8 mouse cellular contexts compared by ENCODE assay signal in genomic region chr3:37586731-37587578, GRCm38 (mm10). TPM values are rescaled to one million over a fixed set of nuclear protein-coding genes. Genes with fewer than 3 reads are reported as not detected.
A peak's percentile ranks its signal among the peaks of the same experiment; 100 is the strongest.
DNase-seq lines count a peak whose midpoint lies in the region; ATAC-seq and TF ChIP-seq lines count a peak whose summit lies in the region.

No protein-coding gene starts in this region.

- no peaks in the 10 kb centered on the region for H3K27me3 ChIP-seq in forebrain, embryonic 13.5 days
- H3K27me3 ChIP-seq in intestine, postnatal 0 days (replicated peaks; ENCODE audit: control insufficient read depth, insufficient read depth, low read length), result no peaks in the 10 kb centered on the region
- H3K27me3 ChIP-seq in midbrain, embryonic 13.5 days, result 0 out of 2 replicates have a peak, but pooled peaks cover 6% of the 10 kb centered on the region

- no peaks in the 10 kb centered on the region for H3K9me3 ChIP-seq in forebrain, embryonic 13.5 days (replicated peaks)
- H3K9me3 ChIP-seq in intestine, postnatal 0 days (ENCODE audit: control insufficient read depth), result no peaks in the 10 kb centered on the region
- H3K9me3 ChIP-seq in midbrain, embryonic 13.5 days, result peaks cover 4% of the 10 kb centered on the region; the same call in 1 of the 2 replicates

- H3K4me2 ChIP-seq in forebrain, embryonic 13.5 days, result peak overlapping the region; percentile 55
- peak overlapping the region; percentile 51 for H3K4me2 ChIP-seq in intestine, postnatal 0 days (replicated peaks; ENCODE audit: low read depth)
- H3K4me2 ChIP-seq in midbrain, embryonic 13.5 days (replicated peaks), result peak overlapping the region; percentile 55

- peak overlapping the region; percentile 79 for H3K27ac ChIP-seq in forebrain, embryonic 13.5 days
- peak overlapping the region; percentile 50 for H3K27ac ChIP-seq in intestine, postnatal 0 days (ENCODE audit: low read depth, low read length)
- H3K27ac ChIP-seq in midbrain, embryonic 13.5 days, result peak overlapping the region; percentile 81

- H3K4me3 ChIP-seq in forebrain, embryonic 13.5 days, result peak overlapping the region; percentile 24
- no peak overlapping the region for H3K4me3 ChIP-seq in intestine, postnatal 0 days (ENCODE audit: low read depth, low read length)
- H3K4me3 ChIP-seq in midbrain, embryonic 13.5 days (replicated peaks), result peak overlapping the region; percentile 25

- peaks cover 21% of the 10 kb centered on the region for H3K4me1 ChIP-seq in forebrain, embryonic 13.5 days
- H3K4me1 ChIP-seq in intestine, postnatal 0 days (replicated peaks; ENCODE audit: control insufficient read depth, insufficient read depth, low read length), result no peaks in the 10 kb centered on the region; the same call in 1 of the 2 replicates
- peaks cover 25% of the 10 kb centered on the region for H3K4me1 ChIP-seq in midbrain, embryonic 13.5 days (replicated peaks)

- no peaks in the 10 kb centered on the region for H3K36me3 ChIP-seq in forebrain, embryonic 13.5 days (ENCODE audit: poor library complexity, severe bottlenecking)
- H3K36me3 ChIP-seq in intestine, postnatal 0 days (ENCODE audit: control insufficient read depth, insufficient read depth), result no peaks in the 10 kb centered on the region
- H3K36me3 ChIP-seq in midbrain, embryonic 13.5 days, result no peaks in the 10 kb centered on the region

- peak overlapping the region; percentile 56 for H3K9ac ChIP-seq in forebrain, embryonic 13.5 days
- peak overlapping the region; percentile 23; the same call in 1 of the 2 replicates for H3K9ac ChIP-seq in intestine, postnatal 0 days (ENCODE audit: low read depth, low read length)
- H3K9ac ChIP-seq in midbrain, embryonic 13.5 days (replicated peaks), result peak overlapping the region; percentile 52

- DNase-seq in brain, adult 2 months (ENCODE audit: low read depth, low spot score), result peak; percentile 27
- DNase-seq in c-Kit-positive CD71-positive TER-119-positive erythroid progenitor cells, embryonic 14.5 days (ENCODE audit: low spot score), result no peak
- DNase-seq in cerebellum, postnatal 4 days (ENCODE audit: low spot score in 2 of 2), result no peak
- DNase-seq in layer of hippocampus, postnatal 10 days (ENCODE audit: low spot score in 2 of 2), result no peak

- peak; percentile 41 for ATAC-seq in forebrain, embryonic 13.5 days
- ATAC-seq in intestine, postnatal 0 days, result no peak
- peak; percentile 59 for ATAC-seq in midbrain, embryonic 13.5 days
- ATAC-seq in CD4-positive, CD25-positive, alpha-beta regulatory T cell, adult 4 months, result no peak

- 14% methylated on average over 16 of the region's 16 CpGs for WGBS in forebrain, embryonic 13.5 days
- 35% methylated on average over 16 of the region's 16 CpGs for WGBS in intestine, postnatal 0 days
- 11% methylated on average over 16 of the region's 16 CpGs for WGBS in midbrain, embryonic 13.5 days

- TF ChIP-seq CTCF in intestine, postnatal 0 days (IDR thresholded peaks at IDR 0.05; ENCODE audit: low read depth), result no peak

RNA-seq across cellular contexts. Expression of gene Spry1, which starts 52.8 kb away (rescaled TPM):
- 6.1 and 9.8 TPM in 2 replicates for polyA plus RNA-seq in forebrain, embryonic 13.5 days (2015; fragmentation: Nextera tagmentation; extraction: Ambion mirVana)
- polyA plus RNA-seq in intestine, postnatal 0 days (2015; fragmentation: Nextera tagmentation; extraction: Ambion mirVana), result 7.9 and 9.2 TPM in 2 replicates
- 5.8 and 7.3 TPM in 2 replicates for polyA plus RNA-seq in midbrain, embryonic 13.5 days (2015; fragmentation: Nextera tagmentation; extraction: Ambion mirVana)
- polyA plus RNA-seq in CD4-positive, CD25-positive, alpha-beta regulatory T cell, adult 4 months (2017; shearing (Covaris generic)), result 10 to 100 TPM in 1 of 2 experiments, 1 to 10 TPM in 1; 9.2 to 11.5 TPM
- 10 to 100 TPM; 17.1 to 18.2 TPM for total RNA-seq in layer of hippocampus, postnatal 10 days (2021)

Comparison
In these comparisons a context has a peak if more than half of its experiments do, and no peak if none do; other contexts are left out.
1. ATAC-seq: peak in forebrain, embryonic 13.5 days (single experiment) and midbrain, embryonic 13.5 days (single experiment); none in intestine, postnatal 0 days (single experiment) and CD4-positive, CD25-positive, alpha-beta regulatory T cell, adult 4 months (single experiment).
2. Peak in every context shown above with its lines, with median percentiles within 50 percentile points of each other: H3K27ac ChIP-seq, H3K4me2 ChIP-seq and H3K9ac ChIP-seq.